Mouse (Mus musculus) embryo, embryonic 11 days (tissue): ENCODE measurements around the gene Gm17416.
A peak's percentile ranks its signal among the peaks of the same experiment; 100 is the strongest.

ENCODE experiments used
- DNase-seq: peaks from one replicate; pipeline ENCODE4 v3.0.0-alpha.2; 2015

Gm17416 gene

DNA sequence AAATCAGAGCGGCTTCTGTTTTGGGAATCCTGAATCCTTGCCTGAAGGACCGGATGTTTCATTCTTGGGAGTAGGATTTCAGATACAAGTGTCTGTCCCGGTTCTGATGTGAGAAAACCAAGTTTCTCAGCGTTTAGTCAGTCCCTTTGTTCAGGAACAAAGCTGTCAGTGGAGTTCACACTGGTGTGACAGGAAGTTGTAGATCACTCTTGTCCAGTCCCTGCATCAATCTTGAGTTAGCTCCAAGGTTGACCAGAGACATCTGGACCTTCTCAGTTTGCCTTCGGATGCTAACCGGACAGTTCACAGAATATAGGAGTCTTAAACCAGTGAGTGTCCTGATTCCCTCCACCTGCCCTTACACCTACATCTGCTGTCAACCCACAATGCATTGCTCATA is 38.6 kb downstream of the Gm17416 start:
- DNase-seq: no peak

DNA sequence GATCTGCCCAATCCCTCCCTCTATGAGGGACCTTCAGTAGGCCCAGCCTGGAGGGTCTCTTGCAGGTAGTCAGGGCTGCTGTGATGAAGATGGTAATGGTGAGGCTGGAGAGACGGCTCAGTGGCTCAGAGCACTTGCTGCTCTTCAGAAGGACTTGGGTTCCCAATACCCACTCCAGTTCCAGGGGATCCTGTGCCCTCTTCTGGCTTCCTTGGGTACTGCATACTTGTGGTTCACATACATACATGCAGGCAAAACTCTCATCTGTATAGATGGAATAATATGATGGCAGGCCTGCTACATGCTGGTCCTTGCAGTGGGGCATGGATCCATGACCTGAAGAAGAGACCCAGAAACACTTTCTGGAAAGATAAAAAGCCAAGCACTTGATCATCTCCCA is 39.6 kb downstream of the Gm17416 start:
- no peak for DNase-seq

DNA sequence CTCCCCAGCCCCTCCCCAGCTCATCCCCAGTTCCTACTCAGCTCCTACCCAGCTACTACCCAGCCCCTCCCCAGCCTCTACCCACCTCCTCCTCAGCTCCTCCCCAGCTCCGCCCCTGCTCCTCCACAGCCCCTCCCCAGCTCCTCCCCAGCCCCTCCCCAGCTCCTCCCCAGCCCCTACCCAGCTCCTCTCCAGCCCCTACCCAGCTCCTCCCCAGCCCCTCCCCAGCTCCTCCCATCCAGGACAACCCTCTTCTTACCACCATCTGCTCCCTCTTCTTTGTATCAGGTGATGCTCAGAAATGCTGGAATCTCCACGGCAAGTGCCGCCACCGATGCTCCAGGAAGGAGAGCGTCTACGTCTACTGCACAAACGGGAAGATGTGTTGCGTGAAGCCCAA is 43.1 kb downstream of the Gm17416 start:
- peak; percentile 46 for DNase-seq

DNA sequence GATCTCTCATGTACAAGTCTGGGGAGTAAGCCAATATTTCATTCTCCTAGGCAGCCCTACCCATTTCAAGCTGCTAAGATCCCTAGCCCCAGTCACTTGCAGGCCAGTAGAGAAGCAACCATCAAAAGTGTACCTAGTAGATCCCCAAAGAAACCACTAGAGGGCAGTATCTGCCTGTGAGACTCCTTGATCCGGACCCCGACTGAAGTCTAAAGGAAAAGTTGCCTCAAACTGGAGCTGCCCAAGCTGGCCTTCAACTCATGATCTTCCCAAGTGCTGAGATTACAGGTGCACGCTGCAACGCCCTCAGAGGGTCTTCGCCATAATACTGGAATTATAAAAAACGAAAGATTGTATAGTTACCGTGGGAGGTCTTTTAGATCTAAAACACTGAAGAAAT is 46.4 kb downstream of the Gm17416 start:
- DNase-seq: peak; percentile 85

DNA sequence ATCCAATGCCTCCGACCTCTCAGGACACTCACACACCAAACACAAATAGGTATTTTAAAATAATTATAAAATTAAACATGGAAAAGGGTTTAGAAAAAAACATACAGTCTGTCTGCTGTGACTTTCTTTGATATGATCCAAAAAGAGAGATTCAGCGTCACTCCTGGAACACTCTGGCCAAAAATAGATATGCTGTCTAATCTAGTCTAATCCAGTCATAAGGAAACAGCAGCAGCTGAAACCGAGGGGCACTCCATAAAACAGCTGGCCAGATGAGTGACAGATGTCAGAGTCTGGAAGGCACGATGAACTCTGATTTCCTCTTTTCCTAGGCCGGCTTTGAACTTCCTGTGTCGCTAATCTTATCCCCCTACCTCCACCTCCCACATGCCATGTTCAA is 47.3 kb downstream of the Gm17416 start:
- DNase-seq: no peak

DNA sequence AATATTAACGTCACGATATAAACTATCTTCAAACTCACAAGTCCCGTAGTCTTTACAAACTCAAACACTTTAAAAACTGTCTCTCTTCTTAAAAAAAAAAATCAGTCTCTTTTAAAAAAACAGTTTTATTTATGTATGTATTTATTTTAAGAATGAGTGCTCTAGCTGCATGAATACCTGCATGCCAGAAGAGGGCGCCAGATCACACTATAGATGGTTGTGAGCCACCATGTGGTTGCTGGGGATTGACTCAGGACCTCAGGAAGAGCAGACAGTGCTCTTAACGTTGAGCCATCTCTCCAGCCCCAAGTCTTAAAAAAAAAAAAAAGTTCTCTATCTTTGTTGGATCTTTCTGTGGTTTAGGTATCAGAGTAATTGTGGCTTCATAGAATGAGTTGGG is 48.2 kb downstream of the Gm17416 start:
- DNase-seq: no peak
